Mouse (Mus musculus): ENCODE data around the gene Anxa8. TPM values are rescaled to one million over a fixed set of nuclear protein-coding genes. Genes with fewer than 3 reads are reported as not detected.

The Anxa8 gene
- polyA plus RNA-seq, 1 experiment from 2014 or later = 7.5 TPM

GRCm38 (mm10) chr14:34120016-34120910 lies 34.5 kb downstream of the Anxa8 start:
- no peak for ATAC-seq (ENCODE audit: borderline replicate concordance, extremely low read depth, low FRiP score, low TSS enrichment)
- Histone ChIP-seq H3K4me1 (no peaks in the 10 kb centered on the region), H3K9me3 (no peaks in the 10 kb centered on the region), H3K27me3 (no peaks in the 10 kb centered on the region), H3K9ac (no peak overlapping the region), H3K27ac (no peak overlapping the region), H3K4me3 (no peak overlapping the region), H3K36me3 (no peaks in the 10 kb centered on the region), H3K4me2 (no peak overlapping the region)
- 72% methylated on average over 12 of the region's 12 CpGs for whole genome bisulfite sequencing

- no peaks in the 10 kb centered on the region for H3K27me3 ChIP-seq
- no peak overlapping the region for H3K27ac ChIP-seq
- H3K4me2 ChIP-seq = no peak overlapping the region
- no peak overlapping the region for H3K9ac ChIP-seq
- H3K4me1 ChIP-seq = no peaks in the 10 kb centered on the region
- ATAC-seq (ENCODE audit: borderline replicate concordance, extremely low read depth, low FRiP score, low TSS enrichment) = no peak
- H3K4me3 ChIP-seq = no peak overlapping the region
- H3K9me3 ChIP-seq = no peaks in the 10 kb centered on the region
- WGBS = 81% methylated on average over 3 of the region's 3 CpGs
- no peaks in the 10 kb centered on the region for H3K36me3 ChIP-seq
Observed at GRCm38 (mm10) chr14:34120923-34121351, 35.2 kb downstream of the Anxa8 start.

GRCm38 (mm10) chr14:34121691-34122090 lies 35.9 kb downstream of the Anxa8 start:
- H3K9ac ChIP-seq = no peak overlapping the region
- H3K36me3 ChIP-seq = no peaks in the 10 kb centered on the region
- ATAC-seq (ENCODE audit: borderline replicate concordance, extremely low read depth, low FRiP score, low TSS enrichment) = no peak
- H3K27ac ChIP-seq = no peak overlapping the region
- no peaks in the 10 kb centered on the region for H3K27me3 ChIP-seq
- no peak overlapping the region for H3K4me2 ChIP-seq
- no peaks in the 10 kb centered on the region for H3K4me1 ChIP-seq
- WGBS = 93% methylated on average over 4 of the region's 4 CpGs
- no peaks in the 10 kb centered on the region for H3K9me3 ChIP-seq
- no peak overlapping the region for H3K4me3 ChIP-seq

DNA sequence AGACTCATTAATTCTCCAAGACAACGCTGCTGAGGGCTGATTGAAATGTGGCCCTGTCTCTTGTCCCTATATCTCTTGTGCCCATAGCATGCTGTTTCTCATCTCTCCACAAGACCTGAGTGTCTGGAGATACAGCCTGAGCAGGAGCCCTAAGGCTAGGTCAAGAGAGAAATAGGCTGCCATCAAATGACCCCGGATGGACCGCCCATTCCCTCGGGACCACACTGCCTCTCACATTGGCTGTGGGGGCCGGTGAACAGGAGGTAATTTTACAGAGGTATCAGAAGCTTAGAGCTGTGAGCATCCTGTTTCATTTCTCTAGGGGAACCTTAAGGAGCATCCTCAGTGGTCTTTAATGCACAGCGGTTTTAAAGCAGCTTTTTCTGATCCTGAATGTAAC lies 45.4 kb downstream of the Anxa8 start:
- H3K36me3 ChIP-seq = no peaks in the 10 kb centered on the region
- WGBS = 60% methylated on average over 6 of the region's 6 CpGs

DNA sequence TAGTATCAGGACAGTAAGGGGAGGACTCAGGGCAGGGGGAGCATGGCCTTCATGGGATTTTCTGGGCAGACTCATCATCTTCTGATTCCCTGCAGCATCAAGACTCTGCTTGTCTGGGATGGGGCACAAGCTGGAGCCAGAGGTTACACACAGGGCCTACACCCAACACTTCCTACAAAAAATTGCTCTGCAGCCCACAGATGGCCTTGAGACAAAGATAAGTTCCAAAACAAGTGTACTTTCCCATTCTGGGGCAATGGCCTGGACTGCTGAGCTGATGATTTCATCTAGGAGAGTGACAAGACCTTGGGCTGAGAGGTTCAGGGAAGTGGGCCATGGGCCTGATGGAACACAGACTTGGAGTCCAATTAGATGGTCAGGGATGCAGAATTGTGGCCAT lies 49.6 kb downstream of the Anxa8 start:
- no peak overlapping the region for H3K9ac ChIP-seq
- H3K27me3 ChIP-seq = no peaks in the 10 kb centered on the region
- no peaks in the 10 kb centered on the region for H3K36me3 ChIP-seq
- no peaks in the 10 kb centered on the region for H3K4me1 ChIP-seq
- no peaks in the 10 kb centered on the region for H3K9me3 ChIP-seq
- H3K4me2 ChIP-seq = no peak overlapping the region
- no peak for ATAC-seq (ENCODE audit: borderline replicate concordance, extremely low read depth, low FRiP score, low TSS enrichment)
- no peak overlapping the region for H3K27ac ChIP-seq
- H3K4me3 ChIP-seq = no peak overlapping the region

More for the DNA sequence above, 45.4 kb downstream of the Anxa8 start:
- H3K9me3 ChIP-seq = no peaks in the 10 kb centered on the region
- H3K4me3 ChIP-seq = no peak overlapping the region
- no peak overlapping the region for H3K4me2 ChIP-seq
- no peak overlapping the region for H3K27ac ChIP-seq
- H3K9ac ChIP-seq = no peak overlapping the region
- H3K4me1 ChIP-seq = no peaks in the 10 kb centered on the region
- no peaks in the 10 kb centered on the region for H3K27me3 ChIP-seq
- ATAC-seq (ENCODE audit: borderline replicate concordance, extremely low read depth, low FRiP score, low TSS enrichment) = no peak

- H3K4me1 ChIP-seq = no peaks in the 10 kb centered on the region
- H3K4me3 ChIP-seq = no peak overlapping the region
- no peaks in the 10 kb centered on the region for H3K36me3 ChIP-seq
- H3K9me3 ChIP-seq = no peaks in the 10 kb centered on the region
- H3K9ac ChIP-seq = no peak overlapping the region
- no peak overlapping the region for H3K4me2 ChIP-seq
- no peak overlapping the region for H3K27ac ChIP-seq
- 79% methylated on average over 15 of the region's 15 CpGs for WGBS
- no peaks in the 10 kb centered on the region for H3K27me3 ChIP-seq
- ATAC-seq (ENCODE audit: borderline replicate concordance, extremely low read depth, low FRiP score, low TSS enrichment) = no peak
Observed at GRCm38 (mm10) chr14:34139671-34140664, 54.2 kb downstream of the Anxa8 start.

DNA sequence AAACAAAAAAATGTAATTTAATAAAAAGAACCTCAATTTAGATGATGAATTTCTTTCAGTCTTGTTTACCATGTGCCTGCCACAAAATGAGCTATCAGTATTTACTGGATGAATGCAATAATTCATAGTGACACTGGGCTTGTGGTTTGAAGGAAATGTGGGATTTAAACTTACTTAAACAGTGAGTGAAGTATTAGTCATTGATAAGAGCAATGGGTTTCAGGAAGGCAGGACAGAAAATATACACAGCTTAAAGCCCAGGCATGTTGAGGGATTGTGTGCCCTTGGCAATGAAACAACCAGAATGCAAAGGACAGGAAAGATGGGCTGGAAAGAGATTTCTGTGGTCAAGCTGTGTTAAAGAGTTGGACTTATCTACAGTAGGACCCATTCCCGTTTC lies 56.5 kb downstream of the Anxa8 start:
- Histone ChIP-seq H3K4me2 (no peak overlapping the region), H3K4me1 (no peaks in the 10 kb centered on the region), H3K36me3 (no peaks in the 10 kb centered on the region), H3K27ac (no peak overlapping the region), H3K4me3 (no peak overlapping the region), H3K9me3 (no peaks in the 10 kb centered on the region), H3K9ac (no peak overlapping the region), H3K27me3 (no peaks in the 10 kb centered on the region)
- 81% methylated on average over 1 of the region's 1 CpGs for WGBS
- ATAC-seq (ENCODE audit: borderline replicate concordance, extremely low read depth, low FRiP score, low TSS enrichment) = no peak

- Histone ChIP-seq H3K9ac (no peak overlapping the region), H3K4me1 (no peaks in the 10 kb centered on the region), H3K27me3 (no peaks in the 10 kb centered on the region), H3K36me3 (no peaks in the 10 kb centered on the region), H3K9me3 (no peaks in the 10 kb centered on the region), H3K27ac (no peak overlapping the region), H3K4me2 (no peak overlapping the region), H3K4me3 (no peak overlapping the region)
- 86% methylated on average over 10 of the region's 10 CpGs for WGBS
- no peak for ATAC-seq (ENCODE audit: borderline replicate concordance, extremely low read depth, low FRiP score, low TSS enrichment)
Observed at GRCm38 (mm10) chr14:34142915-34143314, 57.1 kb downstream of the Anxa8 start.

Other genes with a start within 250 kb of the Anxa8 start
- 6.2 and 7.6 TPM in 2 replicates for gene Gdf10, start 162.4 kb upstream of the Anxa8 start, polyA plus RNA-seq (2015; fragmentation: Nextera tagmentation; extraction: Ambion mirVana)
- gene Gdf2, start 144.9 kb upstream of the Anxa8 start, polyA plus RNA-seq (2015; fragmentation: Nextera tagmentation; extraction: Ambion mirVana) = 0.05 TPM in 1 of 2 replicates, not detected in the other
- 0.02 TPM in 1 of 2 replicates, not detected in the other for gene Rbp3, start 132.0 kb upstream of the Anxa8 start, polyA plus RNA-seq (2015; fragmentation: Nextera tagmentation; extraction: Ambion mirVana)
- not detected in 2 replicates for gene Zfp488, start 107.2 kb upstream of the Anxa8 start, polyA plus RNA-seq (2015; fragmentation: Nextera tagmentation; extraction: Ambion mirVana)
- gene Gm30083, start 70.8 kb upstream of the Anxa8 start, polyA plus RNA-seq (2015; fragmentation: Nextera tagmentation; extraction: Ambion mirVana) = not detected in 2 replicates
- not detected in 2 replicates for gene Gm5460, start 69.2 kb upstream of the Anxa8 start, polyA plus RNA-seq (2015; fragmentation: Nextera tagmentation; extraction: Ambion mirVana)
- not detected in 2 replicates for gene Antxrl, start 33.3 kb upstream of the Anxa8 start, polyA plus RNA-seq (2015; fragmentation: Nextera tagmentation; extraction: Ambion mirVana)
- 0.28 TPM in 1 of 2 replicates, not detected in the other for gene A630023A22Rik, start 16.8 kb downstream of the Anxa8 start, polyA plus RNA-seq (2015; fragmentation: Nextera tagmentation; extraction: Ambion mirVana)
- 0.09 and 0.13 TPM in 2 replicates for gene Npy4r, start 66.5 kb downstream of the Anxa8 start, polyA plus RNA-seq (2015; fragmentation: Nextera tagmentation; extraction: Ambion mirVana)
- 0.30 and 0.57 TPM in 2 replicates for gene Gprin2, start 115.7 kb downstream of the Anxa8 start, polyA plus RNA-seq (2015; fragmentation: Nextera tagmentation; extraction: Ambion mirVana)
- 0.66 and 0.72 TPM in 2 replicates for gene Syt15, start 133.6 kb downstream of the Anxa8 start, polyA plus RNA-seq (2015; fragmentation: Nextera tagmentation; extraction: Ambion mirVana)
- gene Shld2, start 224.5 kb downstream of the Anxa8 start, polyA plus RNA-seq (2015; fragmentation: Nextera tagmentation; extraction: Ambion mirVana) = 10.1 and 12.6 TPM in 2 replicates
- 66.4 and 68.7 TPM in 2 replicates for gene Glud1, start 224.7 kb downstream of the Anxa8 start, polyA plus RNA-seq (2015; fragmentation: Nextera tagmentation; extraction: Ambion mirVana)